Mouse (Mus musculus) lung, postnatal 0 days (tissue): ENCODE measurements around the gene Tpst1. TPM values are rescaled to one million over a fixed set of nuclear protein-coding genes. Genes with fewer than 3 reads are reported as not detected.

ENCODE experiments used
- ATAC-seq: fragments of 200-750 bp; cut with Nextera tagmentation; 2 replicates; pipeline ENCODE4 v1.8.0; 2017; ENCODE audit warnings: moderate library complexity
- DNase-seq: peaks from one replicate; pipeline ENCODE4 v3.0.0-alpha.2; 2016; ENCODE audit warnings: low spot score
- H3K27ac ChIP-seq: fragments of 300-500 bp; sonication (generic); 2 replicates; pipeline ENCODE4 v1.5.1; 2014; ENCODE audit warnings: antibody characterized with exemption, mild to moderate bottlenecking, low read length, mixed read lengths
- H3K27me3 ChIP-seq: fragments of 300-500 bp; sonication (generic); replicated peaks from 2 replicates; pipeline ENCODE4 v1.6.1; 2014; ENCODE audit warnings: low read length, mixed read lengths; ENCODE audit not compliant: insufficient read depth
- H3K36me3 ChIP-seq: fragments of 300-500 bp; sonication (generic); 2 replicates; pipeline ENCODE4 v1.6.1; 2014; ENCODE audit warnings: low read length, mixed read lengths; ENCODE audit not compliant: insufficient read depth
- H3K4me1 ChIP-seq: fragments of 300-500 bp; sonication (generic); 2 replicates; pipeline ENCODE4 v1.6.1; 2014; ENCODE audit warnings: antibody characterized with exemption, low read depth, low read length, mixed read lengths; ENCODE audit not compliant: insufficient read depth
- H3K4me2 ChIP-seq: fragments of 300-500 bp; sonication (generic); replicated peaks from 2 replicates; pipeline ENCODE4 v1.6.1; 2014; ENCODE audit warnings: low read depth, mild to moderate bottlenecking, low read length, moderate library complexity, mixed read lengths
- H3K4me3 ChIP-seq: fragments of 300-500 bp; sonication (generic); 2 replicates; pipeline ENCODE4 v1.5.1; 2014; ENCODE audit warnings: low read depth, low read length
- H3K9ac ChIP-seq: fragments of 300-500 bp; sonication (generic); replicated peaks from 2 replicates; pipeline ENCODE4 v1.6.1; 2014; ENCODE audit warnings: low read depth, mild to moderate bottlenecking
- H3K9me3 ChIP-seq: fragments of 300-500 bp; sonication (generic); 2 replicates; pipeline ENCODE4 v1.6.1; 2016; ENCODE audit warnings: low read length, mixed read lengths
- CTCF ChIP-seq: IDR thresholded peaks from 2 replicates; pipeline ENCODE4 v1.5.1; 2016; ENCODE audit warnings: antibody characterized with exemption, mild to moderate bottlenecking
- EP300 ChIP-seq: IDR thresholded peaks from 2 replicates; pipeline ENCODE4 v1.6.1; 2016; ENCODE audit warnings: antibody characterized with exemption, mild to moderate bottlenecking, control low read depth
- WGBS: fragments of 180-500 bp; shearing (Covaris S2); extraction: QIAGEN DNeasy Blood & Tissue Kit; methylation state at CpG from one replicate; pipeline ENCODE4 v1.1.7; 2014; 5-methylcytosine and 5-hydroxymethylcytosine counted together
- polyA plus RNA-seq: library from polyadenylated mRNA; unstranded; fragments of >200 nt; fragmentation: Nextera tagmentation; extraction: Ambion mirVana; gene quantifications from 2 replicates; pipeline ENCODE4 v1.2.1, GENCODE M21; 2015

Gene Tpst1
- polyA plus RNA-seq, 1 experiment from 2014 or later = 31.5 TPM

GRCm38 (mm10) chr5:130154286-130154685 lies 81.2 kb downstream of the Tpst1 start:
- Histone ChIP-seq H3K36me3 (0 out of 2 replicates have a peak, but pooled peaks cover 3% of the 10 kb centered on the region), H3K9me3 (no peaks in the 10 kb centered on the region), H3K4me1 (no peaks in the 10 kb centered on the region), H3K4me3 (no peak overlapping the region), H3K9ac (no peak overlapping the region), H3K4me2 (no peak overlapping the region), H3K27me3 (no peaks in the 10 kb centered on the region), H3K27ac (no peak overlapping the region)
- WGBS = 67% methylated on average over 2 of the region's 2 CpGs
- TF ChIP-seq CTCF (no peak), EP300 (no peak)
- DNase-seq = no peak
- no peak for ATAC-seq

GRCm38 (mm10) chr5:130158545-130158944 lies 85.4 kb downstream of the Tpst1 start:
- H3K27ac ChIP-seq = no peak overlapping the region
- H3K9ac ChIP-seq = no peak overlapping the region
- WGBS = 73% methylated on average over 4 of the region's 4 CpGs
- H3K4me1 ChIP-seq = no peaks in the 10 kb centered on the region
- H3K27me3 ChIP-seq = no peaks in the 10 kb centered on the region
- H3K4me2 ChIP-seq = no peak overlapping the region
- no peaks in the 10 kb centered on the region for H3K9me3 ChIP-seq
- no peak for TF ChIP-seq EP300
- TF ChIP-seq CTCF = no peak
- DNase-seq (no peak), ATAC-seq (no peak)
- H3K36me3 ChIP-seq = no peaks in the 10 kb centered on the region
- no peak overlapping the region for H3K4me3 ChIP-seq

GRCm38 (mm10) chr5:130159761-130160201 lies 86.7 kb downstream of the Tpst1 start:
- H3K27ac ChIP-seq = no peak overlapping the region
- H3K4me3 ChIP-seq = no peak overlapping the region
- no peaks in the 10 kb centered on the region for H3K4me1 ChIP-seq
- TF ChIP-seq CTCF (no peak), EP300 (no peak)
- no peak for ATAC-seq
- DNase-seq = no peak
- no peak overlapping the region for H3K4me2 ChIP-seq
- 53% methylated on average over 7 of the region's 7 CpGs for WGBS
- no peaks in the 10 kb centered on the region for H3K9me3 ChIP-seq
- H3K9ac ChIP-seq = no peak overlapping the region
- H3K36me3 ChIP-seq = no peaks in the 10 kb centered on the region
- no peaks in the 10 kb centered on the region for H3K27me3 ChIP-seq

GRCm38 (mm10) chr5:130163670-130164069 lies 90.5 kb downstream of the Tpst1 start:
- Histone ChIP-seq H3K4me1 (no peaks in the 10 kb centered on the region), H3K4me2 (no peak overlapping the region), H3K27me3 (no peaks in the 10 kb centered on the region), H3K27ac (no peak overlapping the region), H3K9me3 (no peaks in the 10 kb centered on the region), H3K9ac (no peak overlapping the region), H3K4me3 (no peak overlapping the region), H3K36me3 (no peaks in the 10 kb centered on the region)
- 3% methylated on average over 7 of the region's 7 CpGs for WGBS
- ATAC-seq (peak; percentile 35; the same call in 1 of the 2 replicates), DNase-seq (peak; percentile 84)
- peak; percentile 93 for TF ChIP-seq CTCF
- no peak for TF ChIP-seq EP300

- no peak overlapping the region for H3K27ac ChIP-seq
- no peak overlapping the region for H3K9ac ChIP-seq
- no peak overlapping the region for H3K4me2 ChIP-seq
- no peak overlapping the region for H3K4me3 ChIP-seq
- no peaks in the 10 kb centered on the region for H3K9me3 ChIP-seq
- TF ChIP-seq CTCF (no peak), EP300 (no peak)
- WGBS = 72% methylated on average over 4 of the region's 4 CpGs
- no peak for DNase-seq
- ATAC-seq = no peak
- no peaks in the 10 kb centered on the region for H3K4me1 ChIP-seq
- no peaks in the 10 kb centered on the region for H3K36me3 ChIP-seq
- H3K27me3 ChIP-seq = no peaks in the 10 kb centered on the region
Observed at GRCm38 (mm10) chr5:130165213-130165612, 92.1 kb downstream of the Tpst1 start.

- Histone ChIP-seq H3K27me3 (no peaks in the 10 kb centered on the region), H3K36me3 (no peaks in the 10 kb centered on the region), H3K27ac (0 out of 2 replicates have a peak overlapping the region, but pooled peaks have one; percentile 20), H3K4me3 (no peak overlapping the region), H3K4me2 (no peak overlapping the region), H3K9me3 (no peaks in the 10 kb centered on the region), H3K9ac (no peak overlapping the region), H3K4me1 (peaks cover 11% of the 10 kb centered on the region; the same call in 1 of the 2 replicates)
- ATAC-seq (no peak), DNase-seq (peak; percentile 55)
- TF ChIP-seq EP300 (no peak), CTCF (no peak)
- WGBS = 28% methylated on average over 6 of the region's 6 CpGs
Observed at GRCm38 (mm10) chr5:130169109-130169508, 96.0 kb downstream of the Tpst1 start.
